Mouse (Mus musculus) liver, embryonic 14.5 days (tissue): ENCODE results near the gene Susd3.

Experiments
- CTCF ChIP-seq: IDR thresholded peaks from 2 replicates; pipeline ENCODE4 v1.5.1; 2016; ENCODE audit warnings: antibody characterized with exemption, low read depth, control low read depth
- EP300 ChIP-seq: IDR thresholded peaks from 2 replicates; pipeline ENCODE4 v1.6.1; 2016; ENCODE audit warnings: antibody characterized with exemption, low read depth

GRCm38 (mm10) chr13:49213531-49213932 lies 35.0 kb downstream of the Susd3 start:
- TF ChIP-seq CTCF = no peak
- no peak for TF ChIP-seq EP300
